Mouse (Mus musculus) limb, embryonic 11.5 days (tissue): ENCODE results near the gene Zcchc24. TPM values are rescaled to one million over a fixed set of nuclear protein-coding genes. Genes with fewer than 3 reads are reported as not detected.
A peak's percentile ranks its signal among the peaks of the same experiment; 100 is the strongest.

Experiments
- ATAC-seq: fragments of 200-750 bp; cut with Nextera tagmentation; 2 replicates; pipeline ENCODE4 v1.8.0; 2017; ENCODE audit warnings: low read depth; ENCODE audit not compliant: insufficient number of reproducible peaks, low FRiP score, low TSS enrichment
- DNase-seq: peaks from one replicate; pipeline ENCODE4 v3.0.0-alpha.2; 2015; ENCODE audit warnings: low spot score
- H3K27ac ChIP-seq: fragments of 300-500 bp; sonication (generic); replicated peaks from 2 replicates; pipeline ENCODE4 v1.5.1; 2014; ENCODE audit warnings: low read depth, mild to moderate bottlenecking, low read length
- H3K27me3 ChIP-seq: fragments of 300-500 bp; sonication (generic); 2 replicates; pipeline ENCODE4 v1.6.1; 2014; ENCODE audit warnings: mild to moderate bottlenecking, low read length, mixed read lengths; ENCODE audit not compliant: control insufficient read depth, insufficient read depth
- H3K36me3 ChIP-seq: fragments of 300-500 bp; sonication (generic); 2 replicates; pipeline ENCODE4 v1.6.1; 2014; ENCODE audit warnings: mild to moderate bottlenecking, low read length, moderate library complexity, mixed read lengths; ENCODE audit not compliant: control insufficient read depth, insufficient read depth
- H3K4me1 ChIP-seq: fragments of 300-500 bp; sonication (generic); 2 replicates; pipeline ENCODE4 v1.6.1; 2014; ENCODE audit warnings: low read length, mixed read lengths; ENCODE audit not compliant: control insufficient read depth, insufficient read depth
- H3K4me2 ChIP-seq: fragments of 300-500 bp; sonication (generic); 2 replicates; pipeline ENCODE4 v1.6.1; 2014; ENCODE audit warnings: low read depth, mild to moderate bottlenecking, moderate library complexity; ENCODE audit not compliant: severe bottlenecking
- H3K4me3 ChIP-seq: fragments of 300-500 bp; sonication (generic); 2 replicates; pipeline ENCODE4 v1.5.1; 2014; ENCODE audit warnings: low read depth, low read length
- H3K9ac ChIP-seq: fragments of 300-500 bp; sonication (generic); 2 replicates; pipeline ENCODE4 v1.6.1; 2014; ENCODE audit warnings: mild to moderate bottlenecking, low read length
- H3K9me3 ChIP-seq: fragments of 300-500 bp; sonication (generic); 2 replicates; pipeline ENCODE4 v1.6.1; 2016; ENCODE audit warnings: low read length; ENCODE audit not compliant: control insufficient read depth
- WGBS: fragments of 180-500 bp; shearing (Covaris S2); extraction: QIAGEN DNeasy Blood & Tissue Kit; methylation state at CpG from one replicate; pipeline ENCODE4 v1.1.7; 2014; 5-methylcytosine and 5-hydroxymethylcytosine counted together
- polyA plus RNA-seq: library from polyadenylated mRNA; unstranded; fragments of >200 nt; fragmentation: Nextera tagmentation; extraction: Ambion mirVana; gene quantifications from 2 replicates; pipeline ENCODE4 v1.2.1, GENCODE M21; 2014

Gene Zcchc24
- polyA plus RNA-seq, 1 experiment from 2014 or later, result 19.5 TPM

- Histone ChIP-seq H3K27me3 (no peaks in the 10 kb centered on the region), H3K4me1 (peaks cover 27% of the 10 kb centered on the region)
These were observed 9.3 kb downstream of the Zcchc24 start for GRCm38 (mm10) chr14:25759551-25759950.

GRCm38 (mm10) chr14:25757917-25758316 is 10.9 kb downstream of the Zcchc24 start:
- no peak overlapping the region for H3K4me2 ChIP-seq
- no peak for DNase-seq
- H3K27ac ChIP-seq, result no peak overlapping the region
- no peaks in the 10 kb centered on the region for H3K27me3 ChIP-seq
- peaks cover 30% of the 10 kb centered on the region for H3K4me1 ChIP-seq
- H3K9ac ChIP-seq, result no peak overlapping the region
- peaks cover 2% of the 10 kb centered on the region; the same call in 1 of the 2 replicates for H3K36me3 ChIP-seq
- no peak for ATAC-seq
- no peaks in the 10 kb centered on the region for H3K9me3 ChIP-seq
- no peak overlapping the region for H3K4me3 ChIP-seq
- 55% methylated on average over 4 of the region's 4 CpGs for WGBS

More at GRCm38 (mm10) chr14:25759551-25759950, 9.3 kb downstream of the Zcchc24 start:
- Histone ChIP-seq H3K36me3 (peaks cover 2% of the 10 kb centered on the region; the same call in 1 of the 2 replicates), H3K9me3 (no peaks in the 10 kb centered on the region), H3K4me2 (no peak overlapping the region), H3K27ac (no peak overlapping the region), H3K9ac (no peak overlapping the region), H3K4me3 (no peak overlapping the region)
- DNase-seq (no peak), ATAC-seq (no peak)
- WGBS, result 35% methylated on average over 7 of the region's 7 CpGs

GRCm38 (mm10) chr14:25756385-25756990 is 12.4 kb downstream of the Zcchc24 start:
- Histone ChIP-seq H3K4me2 (no peak overlapping the region), H3K9me3 (no peaks in the 10 kb centered on the region), H3K4me1 (peaks cover 30% of the 10 kb centered on the region), H3K27me3 (no peaks in the 10 kb centered on the region), H3K27ac (no peak overlapping the region), H3K4me3 (no peak overlapping the region), H3K9ac (no peak overlapping the region), H3K36me3 (peaks cover 2% of the 10 kb centered on the region; the same call in 1 of the 2 replicates)
- ATAC-seq, result 0 out of 2 replicates have a peak, but pooled peaks have one; percentile 35
- DNase-seq, result no peak
- 70% methylated on average over 7 of the region's 7 CpGs for WGBS

- no peak overlapping the region for H3K4me3 ChIP-seq
- peaks cover 2% of the 10 kb centered on the region; the same call in 1 of the 2 replicates for H3K36me3 ChIP-seq
- DNase-seq, result no peak
- no peak overlapping the region for H3K27ac ChIP-seq
- H3K4me2 ChIP-seq, result no peak overlapping the region
- ATAC-seq, result no peak
- H3K9ac ChIP-seq, result no peak overlapping the region
- 31% methylated on average over 4 of the region's 4 CpGs for WGBS
- H3K27me3 ChIP-seq, result no peaks in the 10 kb centered on the region
- no peaks in the 10 kb centered on the region for H3K9me3 ChIP-seq
- H3K4me1 ChIP-seq, result peaks cover 31% of the 10 kb centered on the region
These were observed 13.3 kb downstream of the Zcchc24 start for GRCm38 (mm10) chr14:25755541-25755940.

GRCm38 (mm10) chr14:25754531-25755484 is 14.0 kb downstream of the Zcchc24 start:
- Histone ChIP-seq H3K9ac (no peak overlapping the region), H3K9me3 (no peaks in the 10 kb centered on the region), H3K36me3 (peaks cover 2% of the 10 kb centered on the region; the same call in 1 of the 2 replicates), H3K27me3 (no peaks in the 10 kb centered on the region), H3K4me3 (no peak overlapping the region), H3K27ac (no peak overlapping the region), H3K4me2 (no peak overlapping the region), H3K4me1 (peaks cover 37% of the 10 kb centered on the region)
- ATAC-seq (no peak), DNase-seq (no peak)
- WGBS, result 45% methylated on average over 19 of the region's 19 CpGs

GRCm38 (mm10) chr14:25753021-25753420 is 15.8 kb downstream of the Zcchc24 start:
- Histone ChIP-seq H3K27me3 (no peaks in the 10 kb centered on the region), H3K9ac (no peak overlapping the region), H3K4me2 (no peak overlapping the region), H3K4me3 (no peak overlapping the region), H3K36me3 (peaks cover 2% of the 10 kb centered on the region; the same call in 1 of the 2 replicates), H3K27ac (no peak overlapping the region), H3K9me3 (no peaks in the 10 kb centered on the region), H3K4me1 (peaks cover 47% of the 10 kb centered on the region)
- DNase-seq (no peak), ATAC-seq (no peak)
- 44% methylated on average over 5 of the region's 5 CpGs for WGBS

GRCm38 (mm10) chr14:25751067-25751466 is 17.8 kb downstream of the Zcchc24 start:
- no peaks in the 10 kb centered on the region for H3K9me3 ChIP-seq
- H3K4me2 ChIP-seq, result no peak overlapping the region
- no peak overlapping the region for H3K27ac ChIP-seq
- peaks cover 4% of the 10 kb centered on the region; the same call in 1 of the 2 replicates for H3K36me3 ChIP-seq
- H3K27me3 ChIP-seq, result no peaks in the 10 kb centered on the region
- ATAC-seq (no peak), DNase-seq (no peak)
- WGBS, result 90% methylated on average over 5 of the region's 5 CpGs
- H3K4me3 ChIP-seq, result no peak overlapping the region
- no peak overlapping the region for H3K9ac ChIP-seq
- peaks cover 45% of the 10 kb centered on the region for H3K4me1 ChIP-seq

GRCm38 (mm10) chr14:25750448-25751015 is 18.3 kb downstream of the Zcchc24 start:
- Histone ChIP-seq H3K36me3 (peaks cover 4% of the 10 kb centered on the region; the same call in 1 of the 2 replicates), H3K27ac (no peak overlapping the region)
- WGBS, result 86% methylated on average over 2 of the region's 2 CpGs

More at GRCm38 (mm10) chr14:25750448-25751015, 18.3 kb downstream of the Zcchc24 start:
- no peak for DNase-seq
- Histone ChIP-seq H3K9ac (no peak overlapping the region; the same call in 1 of the 2 replicates), H3K4me1 (peaks cover 43% of the 10 kb centered on the region), H3K4me2 (no peak overlapping the region), H3K9me3 (no peaks in the 10 kb centered on the region), H3K27me3 (no peaks in the 10 kb centered on the region), H3K4me3 (no peak overlapping the region)
- no peak for ATAC-seq
